Mouse (Mus musculus) B cell, adult 62 days (primary cell): ENCODE data around the gene Mtrr. TPM values are rescaled to one million over a fixed set of nuclear protein-coding genes. Genes with fewer than 3 reads are reported as not detected.

Experiments used
- total RNA-seq: library from RNA; stranded (reverse); gene quantifications from 4 replicates; pipeline ENCODE4 v1.2.4, GENCODE M21; 2023

Gene Mtrr
- total RNA-seq = 22.9 to 31.4 TPM (median 26.1 TPM) in 4 replicates

DNA sequence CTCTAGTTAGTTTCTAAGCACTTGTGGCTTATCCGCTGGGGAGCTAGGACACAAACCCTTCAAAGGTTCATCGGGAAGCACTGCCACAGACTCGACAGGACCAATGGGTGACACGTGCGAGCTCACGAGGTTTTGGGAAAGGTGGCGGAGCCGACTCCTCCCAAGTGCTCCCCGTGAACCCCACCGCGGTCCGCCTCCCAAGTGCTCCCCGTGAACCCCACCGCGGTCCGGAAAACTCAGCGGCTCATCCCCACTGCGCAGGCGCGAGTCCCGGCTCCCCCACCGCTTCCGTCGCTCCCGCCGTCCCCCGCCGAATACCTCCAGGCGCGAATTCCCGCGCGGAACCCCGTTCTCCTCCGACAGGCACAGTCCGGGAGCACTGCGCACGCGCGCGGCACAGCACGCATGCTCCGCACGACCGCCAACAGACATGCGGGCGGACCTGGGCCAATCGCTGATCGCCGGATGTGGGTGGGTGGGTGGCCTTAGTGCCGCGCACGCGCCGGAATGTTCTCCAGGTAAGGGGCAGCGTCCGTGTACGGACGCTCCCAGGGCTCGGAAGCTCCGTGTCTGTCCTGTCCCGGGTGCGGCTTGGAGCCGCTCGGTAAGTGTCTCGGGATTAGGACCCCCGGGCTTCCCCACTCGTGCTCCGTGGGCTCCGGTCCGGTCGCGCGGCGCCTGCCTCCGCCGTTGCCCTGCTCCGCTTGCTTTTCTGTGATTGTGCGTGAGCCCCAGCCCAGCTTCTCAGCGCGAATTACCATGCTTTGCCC lies at the start of gene Mtrr, which contains the start of gene Fastkd3:
Gene Mtrr, minus strand, starts transcription at position 403 of the 770 bp plus-strand sequence.
Gene Fastkd3, plus strand, starts transcription at position 488 of the 770 bp plus-strand sequence.

DNA sequence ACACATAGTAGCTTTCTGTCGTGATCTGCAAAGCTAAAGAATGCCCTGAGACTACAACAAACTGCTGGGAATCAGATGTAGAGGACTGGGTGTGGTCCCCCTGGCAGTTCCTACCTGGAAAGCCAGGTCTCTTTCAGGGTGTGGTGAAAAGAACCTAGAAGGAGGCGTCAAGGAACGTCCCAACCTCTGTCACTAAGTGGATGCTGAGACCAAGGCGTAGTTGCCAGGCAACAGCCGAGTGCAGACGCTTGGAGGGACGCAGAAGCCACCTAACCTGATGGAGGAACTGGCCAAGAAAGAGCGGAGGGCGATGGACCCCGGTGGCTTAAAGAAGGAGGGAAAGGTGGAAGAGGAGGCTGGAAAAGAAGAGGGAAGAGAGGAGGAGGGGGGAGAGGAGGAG lies 15.2 kb upstream of the Mtrr start, which contains the start of gene 1700001L19Rik:
Gene 1700001L19Rik, plus strand, starts transcription at position 223 of the 400 bp plus-strand sequence.

Other genes starting within 250 kb of the Mtrr start
- gene Fastkd3, start 85 bp upstream of the Mtrr start, total RNA-seq = 8.8 to 17.3 TPM (median 14.0 TPM) in 4 replicates
- gene 1700001L19Rik, start 15.3 kb upstream of the Mtrr start, total RNA-seq = not detected in 4 replicates